Mouse (Mus musculus) liver, postnatal 0 days (tissue): ENCODE measurements around the gene Zrsr2.

Source experiments
- CTCF ChIP-seq: sonication (generic); IDR thresholded peaks from 2 replicates; pipeline ENCODE4 v1.5.1; 2016; ENCODE audit warnings: antibody characterized with exemption, low read depth
- EP300 ChIP-seq: IDR thresholded peaks from 2 replicates; pipeline ENCODE4 v1.6.1; 2016; ENCODE audit warnings: antibody characterized with exemption, low read depth, mild to moderate bottlenecking

DNA sequence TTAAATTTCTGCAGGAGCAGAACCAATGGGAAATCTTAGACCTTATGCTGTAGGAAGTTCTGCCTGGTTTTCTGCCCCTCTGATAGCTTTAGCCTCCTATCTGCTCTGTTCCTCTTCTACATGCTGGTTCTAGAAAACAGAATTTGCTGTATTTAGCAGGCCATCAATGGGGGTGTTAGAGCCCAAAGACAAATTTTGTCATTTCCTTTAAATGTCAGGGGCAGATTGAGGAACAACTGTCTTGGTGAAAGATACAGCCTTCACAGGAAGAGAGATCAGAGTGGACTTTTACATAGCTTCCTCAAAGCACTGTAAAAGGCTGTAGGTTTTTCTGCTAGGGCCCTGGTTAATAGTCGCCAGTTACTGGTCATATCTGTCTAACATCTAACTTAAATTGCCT is 61.1 kb downstream of the Zrsr2 start:
- no peak for TF ChIP-seq CTCF
- TF ChIP-seq EP300, result no peak
